ENCODE assay signal across 27 mouse cellular contexts in the genomic region with DNA sequence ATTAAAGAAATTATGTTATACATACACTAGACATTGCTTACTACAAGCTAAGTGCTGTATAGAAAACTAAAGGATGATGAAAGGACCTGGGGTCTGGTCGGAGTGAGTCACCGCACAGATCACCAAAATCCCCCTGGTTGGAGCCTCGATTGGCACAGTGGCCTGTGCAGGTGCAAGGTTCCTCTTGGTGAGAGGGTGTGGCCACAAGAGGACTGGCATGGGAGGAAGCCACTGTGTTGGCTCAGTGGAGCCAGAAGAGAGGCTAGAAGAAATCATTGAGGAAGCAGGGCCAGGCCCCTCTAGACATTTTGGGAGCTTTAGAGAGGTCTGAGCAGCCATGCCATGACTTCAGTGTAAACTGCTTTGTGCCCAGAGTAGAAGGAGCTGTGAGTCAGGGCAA. TPM values are rescaled to one million over a fixed set of nuclear protein-coding genes. Genes with fewer than 3 reads are reported as not detected.
DNase-seq lines count a peak whose midpoint lies in the region; ATAC-seq and TF ChIP-seq lines count a peak whose summit lies in the region.
"Had no signal": no experiment of that assay in that cellular context is flagged by ENCODE, and none has a peak within 500 bp of the region (broad histone marks: within the 10 kb centered on the region; RNA-seq: fewer than 3 reads in every experiment).

No protein-coding gene starts in this region.

- no peaks in the 10 kb centered on the region for H3K9me3 ChIP-seq in CH12.LX (replicated peaks; ENCODE audit: low read length)
- H3K9me3 ChIP-seq: embryonic facial prominence, embryonic 10.5 days; forebrain, embryonic 10.5 days; hindbrain, embryonic 13.5 days; limb, embryonic 10.5 days; liver, embryonic 15.5 days; lung, embryonic 15.5 days; midbrain, embryonic 13.5 days; neural tube, embryonic 12.5 days had no signal

- peaks cover 10% of the 10 kb centered on the region; the same call in 1 of the 2 replicates for H3K79me2 ChIP-seq in CH12.LX (replicated peaks; ENCODE audit: control insufficient read depth, extremely low read depth, insufficient read depth, poor library complexity, severe bottlenecking)

- no peak for TF ChIP-seq CTCF in spleen, adult 2 months (IDR thresholded peaks at IDR 0.05; ENCODE audit: extremely low read depth, insufficient read depth, insufficient read length, insufficient replicate concordance)
- no peak for TF ChIP-seq CTCF in CH12.LX (conservative IDR thresholded peaks at IDR 0.05 in 1 of 2, IDR thresholded peaks at IDR 0.05 in 1 of 2; ENCODE audit: low read depth in 2 of 2, low read length in 2 of 2)

- WGBS in spleen, adult 2 months: 23% methylated on average over 3 of the region's 3 CpGs

- dilution Hi-C loops in CH12.LX (cut with MboI; ENCODE audit: extremely low pct_ligation_motif_present, extremely low pct_unique_long_range_greater_than_20kb, low sequenced_read_pairs): no loop called here

- no peak overlapping the region; the same call in 1 of the 2 replicates for H3K4me2 ChIP-seq in CH12.LX (ENCODE audit: insufficient read depth, low read depth, poor library complexity, severe bottlenecking)
- H3K4me2 ChIP-seq: hindbrain, embryonic 13.5 days; liver, embryonic 15.5 days; lung, embryonic 15.5 days; midbrain, embryonic 13.5 days; neural tube, embryonic 12.5 days had no signal

- H3K36me3 ChIP-seq in spleen, adult 2 months (ENCODE audit: control insufficient read depth, insufficient read depth, low read length): peaks cover 26% of the 10 kb centered on the region
- peaks cover 76 to 88% of the 10 kb centered on the region in 2 experiments for H3K36me3 ChIP-seq in CH12.LX (replicated peaks in 1 of 2; ENCODE audit: control insufficient read depth in 1 of 2, insufficient read depth in 1 of 2, low read length in 1 of 2)
- H3K36me3 ChIP-seq: hindbrain, embryonic 13.5 days; neural tube, embryonic 12.5 days had no signal

- no peaks in the 10 kb centered on the region for H3K27me3 ChIP-seq in spleen, adult 2 months (ENCODE audit: control insufficient read depth, insufficient read depth, low read length)
- H3K27me3 ChIP-seq in CH12.LX (replicated peaks): no peaks in the 10 kb centered on the region
- H3K27me3 ChIP-seq: hindbrain, embryonic 13.5 days; liver, embryonic 15.5 days; lung, embryonic 15.5 days; midbrain, embryonic 13.5 days; neural tube, embryonic 12.5 days had no signal

- in situ Hi-C loops in CH12.LX (cut with MboI; ENCODE audit: low pct_ligation_motif_present, low pct_unique_long_range_greater_than_20kb, low sequenced_read_pairs): no loop called here

- TF ChIP-seq POLR2A in spleen, adult 2 months (IDR thresholded peaks at IDR 0.05; ENCODE audit: low read depth, low read length): no peak
- no peak for TF ChIP-seq POLR2A in CH12.LX (IDR thresholded peaks at IDR 0.05; ENCODE audit: low read depth, low read length)

- TF ChIP-seq EP300 in CH12.LX (IDR thresholded peaks at IDR 0.05; ENCODE audit: low read length): peak; percentile 26; the same call in 1 of the 2 replicates

- H3K4me1 ChIP-seq in spleen, adult 2 months (ENCODE audit: control insufficient read depth, insufficient read depth, insufficient read length): peaks cover 31% of the 10 kb centered on the region
- H3K4me1 ChIP-seq in CH12.LX (ENCODE audit: control insufficient read depth in 1 of 2, insufficient read depth in 2 of 2): peaks cover 45 to 86% of the 10 kb centered on the region in 2 experiments
- H3K4me1 ChIP-seq: limb, embryonic 10.5 days; lung, embryonic 15.5 days had no signal

- H3K27ac ChIP-seq in spleen, adult 2 months (ENCODE audit: insufficient read depth, low read length): peak overlapping the region; percentile 75
- H3K27ac ChIP-seq in CH12.LX (ENCODE audit: insufficient read depth, low read depth): peak overlapping the region; percentile 82
- H3K27ac ChIP-seq: embryonic facial prominence, embryonic 10.5 days; forebrain, embryonic 10.5 days; heart, adult 2 months; hindbrain, embryonic 13.5 days; limb, embryonic 10.5 days; liver, embryonic 15.5 days; lung, embryonic 15.5 days; midbrain, embryonic 13.5 days; neural tube, embryonic 12.5 days; stomach, postnatal 0 days had no signal

- no peak overlapping the region for H3K4me3 ChIP-seq in spleen, adult 2 months (ENCODE audit: extremely low read depth, insufficient read depth, insufficient read length)
- no peak overlapping the region for H3K4me3 ChIP-seq in CH12.LX (replicated peaks in 1 of 3; ENCODE audit: low read depth in 2 of 3, low read length in 2 of 3, poor library complexity in 1 of 3)
- H3K4me3 ChIP-seq: embryonic facial prominence, embryonic 10.5 days; forebrain, embryonic 10.5 days; heart, adult 2 months; hindbrain, embryonic 13.5 days; limb, embryonic 10.5 days; liver, embryonic 15.5 days; lung, embryonic 15.5 days; midbrain, embryonic 13.5 days; neural tube, embryonic 12.5 days had no signal

- TF ChIP-seq RAD21 in CH12.LX (IDR thresholded peaks at IDR 0.05; ENCODE audit: low read depth, low read length): no peak

- peak; percentile 11 for ATAC-seq in inflammation-experienced regulatory T-cells, adult 6 months
- peak; percentile 84 for ATAC-seq in neutrophil, adult 5-6 weeks (ENCODE audit: extremely low read depth, insufficient number of reproducible peaks, low FRiP score, poor library complexity, severe bottlenecking)
- ATAC-seq: forebrain, embryonic 16.5 days; midbrain, embryonic 13.5 days had no signal

- no peak overlapping the region for H3K9ac ChIP-seq in CH12.LX (ENCODE audit: insufficient read depth, low read depth)
- H3K9ac ChIP-seq: hindbrain, embryonic 13.5 days; liver, embryonic 15.5 days; lung, embryonic 15.5 days; midbrain, embryonic 13.5 days; neural tube, embryonic 12.5 days had no signal

- DNase-seq in spleen, adult 2 months (ENCODE audit: low read depth in 1 of 2, low spot score in 2 of 2): peak in 1 of 2 experiments; percentile 64
- no peak for DNase-seq in spleen, adult 12 weeks (ENCODE audit: low spot score)
- DNase-seq in CH12.LX (ENCODE audit: extremely low read depth): no peak
- no peak for DNase-seq in adrenal gland, postnatal 25 days
- DNase-seq in urinary bladder, postnatal 10 days (ENCODE audit: low spot score): no peak
- no peak for DNase-seq in adrenal gland, adult 2 months
- DNase-seq: cerebellum, adult 9-11 months; gastrocnemius, postnatal 14 days; heart, adult 2 months; kidney, adult 8-10 months; kidney, postnatal 10 days; liver; retina, postnatal 1 day; right cerebral cortex, postnatal 25 days had no signal

TF ChIP-seq in CH12.LX, 34 proteins besides CTCF, POLR2A, EP300 and RAD21:
- TF ChIP-seq CHD2 (IDR thresholded peaks at IDR 0.05; ENCODE audit: low read length) (no peak), BHLHE40 (IDR thresholded peaks at IDR 0.05; ENCODE audit: low read depth, low read length) (0 out of 2 replicates have a peak, but pooled peaks have one; percentile 33), JUN (IDR thresholded peaks at IDR 0.05; ENCODE audit: insufficient read depth, low read depth, low read length) (0 out of 2 replicates have a peak, but pooled peaks have one; percentile 12), PAX5 (IDR thresholded peaks at IDR 0.05; ENCODE audit: low read length) (no peak), ETS1 (conservative IDR thresholded peaks at IDR 0.05; ENCODE audit: low read depth, low read length) (0 out of 2 replicates have a peak, but pooled peaks have one; percentile 32), TCF12 (IDR thresholded peaks at IDR 0.05; ENCODE audit: low read depth, low read length) (peak; percentile 45; the same call in 1 of the 2 replicates)

RNA-seq across cellular contexts. Expression of a gene that starts 7.3 kb away (rescaled TPM):
- 15.6 and 18.4 TPM in 2 replicates for polyA plus RNA-seq in spleen, adult 2 months (2012; rRNA removed)
- total RNA-seq in CH12.LX (2012; rRNA removed) (37.6 and 44.9 TPM in 2 replicates), CH12.LX (2014; rRNA removed) (30.1 and 31.7 TPM in 2 replicates)
- 33.1 and 39.2 TPM in 2 replicates for polyA plus RNA-seq in CH12.LX (2012; ENCODE audit: insufficient read length, low read depth)
- polyA plus RNA-seq in inflammation-experienced regulatory T-cells, adult 6 months (2017; shearing (Covaris generic)): 10 to 100 TPM; 25.0 to 41.7 (median 39.5) TPM
- 49.9 and 57.6 TPM in 2 replicates for total RNA-seq in neutrophil, adult 5-6 weeks (2017)
- 38.3 and 41.9 TPM in 2 replicates for total RNA-seq in adrenal gland, postnatal 25 days (2021)
- 10 to 100 TPM; 21.1 to 28.5 TPM for total RNA-seq in adrenal gland, adult 2 months (2021)
- polyA plus RNA-seq in adrenal gland, adult 2 months (2012; rRNA removed): 8.1 and 13.3 TPM in 2 replicates

RNA-seq across cellular contexts. Expression of a gene that starts 54.4 kb away (rescaled TPM):
- polyA plus RNA-seq in spleen, adult 2 months (2012; rRNA removed): 0.74 and 0.77 TPM in 2 replicates
- total RNA-seq in CH12.LX (2012; rRNA removed) (1.3 and 2.2 TPM in 2 replicates), CH12.LX (2014; rRNA removed) (1.2 and 1.3 TPM in 2 replicates)
- 2.3 and 3.0 TPM in 2 replicates for polyA plus RNA-seq in CH12.LX (2012; ENCODE audit: insufficient read length, low read depth)
- polyA plus RNA-seq in inflammation-experienced regulatory T-cells, adult 6 months (2017; shearing (Covaris generic)): 1 to 10 TPM in 1 of 3 experiments, under 1 TPM in 1, not detected in 1; 0.55 to 1.5 TPM
- 0.35 TPM in 1 of 2 replicates, not detected in the other for total RNA-seq in neutrophil, adult 5-6 weeks (2017)
- 0.27 TPM in 1 of 2 replicates, not detected in the other for total RNA-seq in adrenal gland, postnatal 25 days (2021)
- total RNA-seq in adrenal gland, adult 2 months (2021): under 1 TPM; 0.12 to 0.17 TPM
- 0.08 and 0.26 TPM in 2 replicates for polyA plus RNA-seq in adrenal gland, adult 2 months (2012; rRNA removed)
- polyA plus RNA-seq: C2C12 had no signal
